Mouse (Mus musculus) bone marrow, adult 2 months (tissue): ENCODE data around the gene Tcte3.
"Not testable (repeated sequence)": the region's sequence is repeated elsewhere in the genome, so short reads cannot be mapped to it uniquely, and the experiment has no call there.

Experiments used
- CTCF ChIP-seq: fragments of 200-500 bp; IDR thresholded peaks from 2 replicates; pipeline ENCODE4 v1.5.1; 2011; ENCODE audit warnings: low read length, control low read depth; ENCODE audit not compliant: control insufficient read depth, insufficient read depth
- POLR2A ChIP-seq: fragments of 200-500 bp; IDR thresholded peaks from 2 replicates; pipeline ENCODE4 v1.6.1; 2011; ENCODE audit warnings: low read depth, mild to moderate bottlenecking, control low read depth, low read length, borderline replicate concordance; ENCODE audit not compliant: control insufficient read depth

DNA sequence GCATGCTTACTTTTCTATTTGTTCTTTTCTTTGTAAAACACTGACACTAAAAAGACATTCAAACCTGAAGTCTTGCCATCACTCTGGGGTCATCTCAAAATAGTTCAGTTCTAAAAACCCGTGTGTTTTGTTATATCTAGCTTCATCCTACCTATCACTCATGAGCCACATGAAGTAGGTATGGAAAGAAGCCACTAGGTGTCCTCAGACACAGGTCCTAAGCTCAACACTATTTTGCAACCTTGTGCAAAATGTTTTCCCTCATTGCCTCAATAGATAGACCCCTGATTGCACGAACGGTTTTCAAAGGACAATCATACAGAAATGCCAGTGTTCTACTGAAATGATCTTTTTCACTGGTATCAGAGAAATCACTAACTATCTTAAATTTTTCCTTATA, 833 bp downstream of the Tcte3 start:
- not testable (repeated sequence) for TF ChIP-seq CTCF, POLR2A
